Mouse (Mus musculus) erythroblast, embryonic 14.5 days (primary cell): Measurements from ENCODE around the gene Bmt2. TPM values are rescaled to one million over a fixed set of nuclear protein-coding genes. Genes with fewer than 3 reads are reported as not detected.

Experiments
- H3K27me3 ChIP-seq: 2 replicates; pipeline ENCODE4 v1.6.1; 2012; ENCODE audit warnings: inconsistent platforms; ENCODE audit not compliant: control insufficient read depth
- H3K36me3 ChIP-seq: 2 replicates; pipeline ENCODE4 v1.6.1; 2012; ENCODE audit warnings: mild to moderate bottlenecking, inconsistent platforms; ENCODE audit not compliant: control insufficient read depth
- H3K4me1 ChIP-seq: 2 replicates; pipeline ENCODE4 v1.6.1; 2012; ENCODE audit warnings: inconsistent platforms; ENCODE audit not compliant: control insufficient read depth
- H3K4me3 ChIP-seq: replicated peaks from 2 replicates; pipeline ENCODE3; 2012; ENCODE audit warnings: moderate library complexity, mild to moderate bottlenecking, inconsistent platforms
- H3K9me3 ChIP-seq: 2 replicates; pipeline ENCODE4 v1.6.1; 2012; ENCODE audit warnings: low read length, inconsistent platforms, mixed read lengths; ENCODE audit not compliant: control insufficient read depth
- GATA1 ChIP-seq: IDR thresholded peaks from 2 replicates; pipeline ENCODE4 v1.6.1; 2012; ENCODE audit warnings: low read length, inconsistent platforms, mixed read lengths
- TAL1 ChIP-seq: IDR thresholded peaks from 3 replicates; pipeline ENCODE4 v1.6.1; 2012; ENCODE audit warnings: low read length, inconsistent platforms, mixed read lengths
- polyA plus RNA-seq: library from polyadenylated mRNA; stranded (reverse); fragments of >175 nt; gene quantifications from 2 replicates; pipeline ENCODE4 v1.2.3, GENCODE M21; 2012

The Bmt2 gene
- polyA plus RNA-seq, 1 experiment, result 0.01 TPM

GRCm38 (mm10) chr6:13586154-13586553, 91.6 kb downstream of the Bmt2 start:
- Histone ChIP-seq H3K4me1 (peaks cover 7% of the 10 kb centered on the region), H3K36me3 (peaks cover 41% of the 10 kb centered on the region), H3K4me3 (no peak overlapping the region), H3K27me3 (no peaks in the 10 kb centered on the region), H3K9me3 (no peaks in the 10 kb centered on the region)
- TF ChIP-seq TAL1 (no peak), GATA1 (no peak)

DNA sequence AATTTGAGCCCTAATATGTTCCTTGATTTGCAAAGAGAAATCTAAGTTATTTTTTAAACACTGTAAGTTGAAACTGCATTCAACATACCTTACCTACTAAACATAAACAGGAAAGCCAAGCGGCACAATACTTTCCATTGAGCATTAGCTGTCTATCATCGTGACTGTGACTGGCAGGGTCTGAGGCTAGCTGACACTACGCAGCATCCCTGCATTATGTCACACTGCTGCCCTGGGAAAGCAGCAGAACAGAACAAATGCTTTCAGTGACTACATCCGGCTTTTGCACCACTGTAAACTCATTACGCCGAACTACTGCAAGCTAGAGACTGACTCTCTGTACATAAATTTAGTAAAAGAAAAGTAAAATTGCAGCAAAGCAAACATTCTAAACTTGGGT, 93.0 kb downstream of the Bmt2 start:
- TF ChIP-seq TAL1 (no peak), GATA1 (no peak)
- peaks cover 34% of the 10 kb centered on the region for H3K36me3 ChIP-seq
- H3K4me1 ChIP-seq, result peaks cover 7% of the 10 kb centered on the region
- no peaks in the 10 kb centered on the region for H3K27me3 ChIP-seq
- no peaks in the 10 kb centered on the region for H3K9me3 ChIP-seq
- H3K4me3 ChIP-seq, result no peak overlapping the region

GRCm38 (mm10) chr6:13582075-13582474, 95.7 kb downstream of the Bmt2 start:
- no peaks in the 10 kb centered on the region for H3K9me3 ChIP-seq
- H3K4me3 ChIP-seq, result no peak overlapping the region
- H3K4me1 ChIP-seq, result peaks cover 7% of the 10 kb centered on the region
- TF ChIP-seq GATA1, result no peak
- no peak for TF ChIP-seq TAL1
- no peaks in the 10 kb centered on the region for H3K27me3 ChIP-seq
- peaks cover 32% of the 10 kb centered on the region for H3K36me3 ChIP-seq

Other genes with a start within 250 kb of the Bmt2 start
- 0.24 TPM in 1 of 2 replicates, not detected in the other for gene Tmem168, start 69.9 kb downstream of the Bmt2 start, polyA plus RNA-seq
- not detected in 2 replicates for gene Gpr85, start 162.0 kb upstream of the Bmt2 start, polyA plus RNA-seq
- 1.5 and 1.7 TPM in 2 replicates for gene 2610001J05Rik, start 193.6 kb upstream of the Bmt2 start, polyA plus RNA-seq